Mouse (Mus musculus) spleen, adult 2 months (tissue): ENCODE measurements around the gene Pde11a.

Source experiments
- CTCF ChIP-seq: fragments of 200-500 bp; IDR thresholded peaks from 2 replicates; pipeline ENCODE4 v1.5.1; 2011; ENCODE audit warnings: mild to moderate bottlenecking, inconsistent platforms; ENCODE audit not compliant: insufficient read depth, insufficient read length, insufficient replicate concordance; ENCODE audit errors: extremely low read depth
- POLR2A ChIP-seq: fragments of 200-500 bp; IDR thresholded peaks from 2 replicates; pipeline ENCODE4 v1.6.1; 2011; ENCODE audit warnings: low read depth, low read length, inconsistent platforms

DNA sequence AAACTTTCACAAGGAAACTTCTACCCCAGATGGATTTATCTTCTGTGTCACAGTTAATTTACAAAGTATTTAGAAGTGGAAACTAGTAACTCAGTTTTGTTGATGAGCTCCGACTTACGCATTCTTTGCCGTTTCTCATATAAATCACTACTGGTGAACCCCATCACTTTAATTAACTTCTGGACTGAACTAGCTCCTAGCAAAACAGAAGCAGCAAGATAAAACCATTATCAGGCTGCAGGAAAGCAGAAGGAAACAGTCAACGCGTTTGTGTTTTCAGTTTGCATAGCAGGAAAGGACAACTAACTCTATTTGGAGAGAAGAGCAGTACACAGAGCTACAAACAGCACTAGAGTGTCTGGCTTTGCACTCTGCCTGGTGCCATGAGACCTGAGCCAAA is 220.1 kb downstream of the Pde11a start:
- TF ChIP-seq CTCF (no peak), POLR2A (no peak)
